Mouse (Mus musculus): ENCODE measurements around the gene Nxf1.

Nxf1 gene

DNA sequence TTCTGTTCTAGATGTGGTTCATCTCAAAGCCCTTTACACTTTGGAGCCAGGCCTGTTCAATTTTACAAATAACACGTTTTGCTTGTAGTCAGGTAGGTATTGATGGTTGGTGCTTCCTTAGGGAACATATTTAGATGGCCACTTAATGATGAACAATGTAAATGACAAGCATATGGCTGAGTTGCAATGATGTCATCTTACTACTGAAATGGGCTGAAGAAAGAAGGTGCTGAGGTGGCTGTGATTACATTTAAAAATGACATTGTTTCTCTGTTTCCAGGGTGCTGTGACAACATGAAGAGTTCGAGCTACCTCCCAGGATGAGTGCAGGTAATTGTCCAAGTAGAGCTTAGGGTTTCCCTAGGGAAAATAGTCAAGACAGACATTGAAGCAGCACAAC, 32.5 kb upstream of the Nxf1 start:
- peak; percentile 22 for DNase-seq (ENCODE audit: low read depth, low spot score)

DNA sequence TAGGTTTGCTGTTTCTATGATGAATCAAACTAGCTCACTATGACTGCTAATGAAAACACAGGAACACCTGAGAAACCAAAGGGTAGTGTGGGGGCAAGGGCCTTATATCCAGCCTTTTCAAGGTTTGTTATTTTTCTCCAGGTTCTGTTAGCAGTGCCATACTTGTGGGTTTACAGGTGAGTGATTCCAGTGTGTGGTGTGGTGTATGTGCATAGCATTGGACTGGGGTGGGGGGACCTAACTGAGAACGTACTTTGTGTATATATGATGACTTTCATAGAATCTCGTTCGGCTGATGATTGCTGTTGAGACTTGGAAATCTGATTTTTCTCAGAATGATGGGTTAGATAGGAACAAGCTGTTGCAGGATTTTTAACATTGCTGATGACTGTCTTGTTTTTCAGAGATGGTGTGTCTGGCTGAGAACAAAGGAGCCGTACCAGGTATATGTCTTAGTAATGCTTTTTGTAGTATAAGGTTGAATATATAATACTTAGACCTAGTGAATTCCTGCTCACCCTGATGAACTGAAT, 31.7 kb upstream of the Nxf1 start:
- DNase-seq (ENCODE audit: low read depth, low spot score): peak; percentile 11

DNA sequence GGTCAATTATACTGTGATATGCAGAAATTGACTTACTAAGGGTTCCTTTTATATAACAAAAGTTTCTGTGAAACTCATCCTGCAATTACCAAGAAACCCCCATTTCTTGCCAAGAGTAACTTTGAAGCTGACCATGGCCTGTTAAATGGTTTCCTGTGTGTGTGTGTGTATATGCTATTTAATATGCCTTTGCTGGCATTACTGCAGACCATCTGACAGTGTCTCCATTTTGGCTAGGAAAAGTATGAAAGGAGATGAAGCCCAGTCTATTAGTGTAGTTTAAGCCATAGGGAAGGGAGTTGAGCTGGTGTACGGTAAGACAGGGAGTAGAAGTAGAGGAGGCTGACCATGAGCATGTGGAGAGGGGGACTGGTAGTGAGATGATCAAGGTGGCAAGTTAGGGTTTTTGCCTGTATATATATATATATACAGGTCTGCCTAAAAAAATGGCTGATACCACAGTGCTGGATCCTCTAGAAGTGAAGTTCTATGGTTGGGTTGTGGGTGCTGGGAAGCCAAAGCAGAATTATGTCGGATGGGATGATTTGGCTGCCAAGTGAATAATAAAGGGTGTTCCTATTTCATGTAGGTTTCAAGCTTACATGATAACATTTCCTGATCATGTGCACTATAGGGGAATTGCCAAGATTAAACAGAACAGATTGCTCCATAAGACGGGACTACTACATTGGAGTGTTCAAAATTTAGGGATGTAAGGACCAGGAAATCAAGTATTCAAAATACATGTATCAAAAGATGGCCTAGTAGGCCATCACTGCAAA, 30.1 kb upstream of the Nxf1 start:
- peak; percentile 51 for DNase-seq (ENCODE audit: low read depth, low spot score)

DNA sequence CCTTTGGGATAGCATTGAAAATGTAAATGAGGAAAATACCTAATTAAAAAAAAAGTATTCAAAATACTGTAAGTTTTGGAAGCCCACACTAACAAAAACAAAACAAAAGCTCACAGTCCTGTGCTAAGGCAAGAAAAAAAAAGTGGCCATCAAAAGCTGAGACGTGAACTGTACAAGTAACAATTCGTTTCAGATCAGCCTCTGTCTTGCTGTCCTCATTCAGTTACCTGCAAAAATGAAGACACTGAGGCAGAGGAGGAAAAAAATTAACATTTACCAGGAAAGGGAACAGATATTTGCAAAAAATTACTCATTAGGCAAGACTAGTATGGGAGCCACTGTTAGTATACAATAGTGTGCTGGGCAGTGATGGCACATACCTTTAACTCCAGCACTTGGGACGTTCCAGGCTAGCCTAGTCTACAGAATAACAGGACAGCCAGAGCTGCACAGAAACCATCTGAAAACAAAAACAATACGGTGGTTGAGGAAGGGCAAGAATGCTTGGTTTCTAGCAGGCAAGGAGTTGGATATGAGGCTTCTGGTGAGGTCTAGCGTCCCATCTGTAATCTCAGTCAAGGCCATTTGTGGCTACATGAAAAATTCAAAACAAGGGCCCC, 29.3 kb upstream of the Nxf1 start:
- peak; percentile 82 for DNase-seq (ENCODE audit: low read depth, low spot score)

DNA sequence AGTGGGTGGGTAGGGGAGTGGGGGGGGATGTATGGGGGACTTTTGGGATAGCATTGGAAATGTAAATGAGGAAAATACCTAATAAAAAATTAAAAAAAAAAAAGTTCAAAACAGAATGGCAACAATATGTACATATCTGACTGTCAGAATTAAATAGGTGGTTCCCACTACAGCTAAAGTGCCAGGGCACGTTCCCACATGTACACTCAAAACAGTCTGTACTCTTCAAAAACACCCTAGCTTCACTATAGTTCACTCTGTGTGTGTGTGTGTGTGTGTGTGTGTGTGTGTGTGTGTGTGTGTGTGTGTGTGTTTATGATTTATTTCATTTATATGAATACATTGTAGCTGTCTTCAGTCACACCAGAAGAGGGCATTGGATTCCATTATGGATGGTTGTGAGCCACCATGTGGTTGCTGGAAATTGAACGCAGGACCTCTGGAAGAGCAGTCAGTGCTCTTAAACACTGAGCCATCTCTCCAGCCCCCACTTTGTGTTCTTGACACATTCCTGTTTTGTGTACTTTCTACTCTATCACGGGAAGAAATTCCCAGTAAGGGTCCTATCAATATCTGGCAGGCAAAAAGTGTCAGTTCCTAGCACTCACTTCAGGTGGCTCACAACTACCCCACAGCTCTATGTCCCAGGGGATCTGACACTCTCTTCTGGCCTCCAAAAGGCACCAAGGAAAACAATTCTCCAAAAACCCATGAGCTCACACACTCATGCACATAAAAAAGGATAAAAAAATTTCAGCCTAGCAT, 28.4 kb upstream of the Nxf1 start:
- peak; percentile 33 for DNase-seq (ENCODE audit: low read depth, low spot score)

DNA sequence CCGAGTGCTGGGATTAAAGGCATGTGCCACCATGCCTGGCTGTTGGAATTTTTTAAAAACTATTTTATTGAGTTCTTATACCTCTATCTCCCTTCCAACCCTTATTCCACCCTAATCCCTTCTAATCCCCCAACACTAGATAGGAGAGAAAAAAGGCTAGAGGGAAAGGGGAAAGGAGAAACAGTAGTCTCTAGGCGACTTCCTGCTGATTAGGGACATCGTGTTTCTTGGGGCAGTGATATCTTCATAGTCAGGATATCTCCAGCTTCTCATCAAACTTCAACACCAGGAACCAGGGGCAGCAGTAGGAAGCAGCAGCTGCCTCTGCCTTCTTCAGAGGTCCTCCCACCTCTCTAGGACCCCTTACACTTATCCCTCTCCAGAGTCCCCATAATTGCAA, 22.5 kb upstream of the Nxf1 start:
- DNase-seq (ENCODE audit: low read depth, low spot score): no peak

DNA sequence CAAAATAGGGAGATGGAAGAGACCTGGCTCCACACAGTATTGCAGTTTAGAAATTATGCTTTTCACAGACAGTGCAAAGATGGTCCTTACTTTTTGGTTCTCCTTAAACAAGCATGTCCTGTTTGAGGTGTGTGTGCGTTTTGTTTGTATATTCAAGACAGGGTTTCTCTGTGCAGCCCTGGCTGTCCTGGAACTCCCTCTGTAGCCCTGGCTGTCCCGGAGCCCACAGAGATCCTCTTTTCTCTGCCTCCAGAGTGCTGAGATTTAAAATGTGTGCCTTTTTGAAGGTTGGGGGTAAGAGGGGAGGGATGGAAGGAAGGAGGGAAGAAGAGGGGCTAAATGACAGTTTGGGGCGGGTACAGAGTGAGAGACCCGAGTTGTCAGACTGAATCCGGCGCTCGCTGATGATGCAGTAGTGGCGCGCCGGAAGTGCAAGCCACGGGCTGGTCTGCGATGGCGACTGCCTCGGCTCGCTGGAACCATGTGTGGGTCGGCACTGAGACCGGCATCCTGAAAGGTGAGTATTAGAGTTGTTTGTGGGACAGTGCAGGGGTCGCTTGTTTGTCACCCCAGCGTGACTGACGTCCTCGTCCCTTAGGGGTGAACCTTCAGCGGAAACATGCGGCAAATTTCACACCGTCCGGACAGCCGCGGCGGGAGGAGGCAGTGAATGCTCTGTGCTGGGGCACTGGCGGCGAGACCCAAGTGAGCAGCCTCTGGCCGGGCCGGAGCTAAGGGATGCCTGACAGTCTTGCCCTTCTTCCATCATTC, 21.3 kb upstream of the Nxf1 start, which contains the start of gene Wdr74:
Gene Wdr74 (plus strand): TSS at position 439 of the 771 bp plus-strand sequence.
- DNase-seq (ENCODE audit: low read depth, low spot score): peak; percentile 93

DNA sequence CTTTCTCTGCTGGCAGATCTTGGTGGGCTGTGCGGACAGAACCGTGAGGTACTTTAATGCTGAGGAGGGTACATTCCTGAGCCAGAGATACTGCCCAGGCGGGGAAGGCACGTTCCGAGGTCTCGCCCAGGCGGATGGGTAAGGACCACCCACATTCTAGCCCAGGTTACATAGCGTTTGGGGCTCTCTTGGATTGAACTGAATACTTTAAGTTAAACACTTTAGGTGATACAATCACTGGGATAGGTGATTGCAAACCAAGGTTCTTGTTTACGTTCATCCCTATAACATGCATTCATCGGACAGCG, 20.8 kb upstream of the Nxf1 start:
- DNase-seq (ENCODE audit: low read depth, low spot score): peak; percentile 85

DNA sequence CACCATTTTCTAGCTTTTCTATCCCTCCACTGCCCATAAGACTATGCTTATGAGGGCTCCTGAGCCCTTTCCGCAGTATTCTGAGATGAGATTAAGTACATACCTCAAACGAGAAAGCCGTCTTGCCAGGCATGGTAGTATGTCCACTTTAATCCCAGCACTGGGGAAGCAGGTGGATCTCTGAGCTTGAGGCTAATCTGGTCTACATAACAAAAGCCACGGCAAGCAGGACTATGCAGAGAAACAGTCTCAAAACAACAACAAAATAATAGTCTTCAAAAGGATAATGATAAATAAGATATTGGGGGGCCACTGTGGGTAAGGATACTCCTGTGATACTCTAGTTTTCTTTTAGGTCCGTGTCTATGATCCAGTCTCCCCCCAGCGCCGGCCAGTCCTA, 18.0 kb upstream of the Nxf1 start:
- DNase-seq (ENCODE audit: low read depth, low spot score): no peak

DNA sequence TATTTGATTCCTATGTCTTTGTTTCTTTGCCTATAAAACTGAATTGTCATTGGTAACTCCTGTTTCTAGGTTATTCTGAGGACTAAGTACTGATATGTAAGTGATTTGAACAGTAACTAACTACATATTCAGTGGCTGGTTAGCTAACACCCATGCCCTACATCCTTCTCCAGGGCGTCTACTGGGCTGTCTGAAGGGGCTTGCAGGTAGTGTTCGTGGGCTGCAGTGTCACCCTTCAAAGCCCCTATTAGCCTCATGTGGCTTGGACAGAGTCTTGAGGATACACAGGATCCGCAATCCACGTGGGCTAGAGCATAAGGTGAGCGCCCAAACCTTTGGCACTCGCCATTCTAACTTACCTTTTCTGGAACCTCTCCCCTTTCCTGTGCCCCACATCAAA, 17.2 kb upstream of the Nxf1 start:
- no peak for DNase-seq (ENCODE audit: low read depth, low spot score)

DNA sequence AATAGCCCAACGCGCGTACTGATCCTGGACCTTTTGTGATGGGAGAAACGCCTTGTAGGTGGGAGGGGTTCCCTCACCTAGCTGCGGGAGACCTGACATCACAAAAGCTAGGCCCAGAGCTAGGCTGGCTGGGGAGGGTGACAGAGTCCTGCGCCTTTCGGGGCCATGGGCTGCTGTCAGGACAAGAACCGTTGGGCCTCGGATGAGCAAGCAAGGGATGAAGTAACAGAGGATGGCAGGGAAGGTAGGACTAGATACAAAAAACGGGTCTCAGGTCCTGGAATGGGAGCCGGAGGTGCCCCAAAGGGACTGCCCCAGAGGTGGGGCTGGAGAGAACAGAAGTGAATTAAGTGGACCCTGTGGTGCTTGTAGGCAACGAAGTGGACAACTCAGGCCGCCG, 16.3 kb upstream of the Nxf1 start, which contains the start of gene 1700092M07Rik:
Gene 1700092M07Rik (plus strand): TSS at position 116 of the 400 bp plus-strand sequence.
- peak; percentile 67 for DNase-seq (ENCODE audit: low read depth, low spot score)

DNA sequence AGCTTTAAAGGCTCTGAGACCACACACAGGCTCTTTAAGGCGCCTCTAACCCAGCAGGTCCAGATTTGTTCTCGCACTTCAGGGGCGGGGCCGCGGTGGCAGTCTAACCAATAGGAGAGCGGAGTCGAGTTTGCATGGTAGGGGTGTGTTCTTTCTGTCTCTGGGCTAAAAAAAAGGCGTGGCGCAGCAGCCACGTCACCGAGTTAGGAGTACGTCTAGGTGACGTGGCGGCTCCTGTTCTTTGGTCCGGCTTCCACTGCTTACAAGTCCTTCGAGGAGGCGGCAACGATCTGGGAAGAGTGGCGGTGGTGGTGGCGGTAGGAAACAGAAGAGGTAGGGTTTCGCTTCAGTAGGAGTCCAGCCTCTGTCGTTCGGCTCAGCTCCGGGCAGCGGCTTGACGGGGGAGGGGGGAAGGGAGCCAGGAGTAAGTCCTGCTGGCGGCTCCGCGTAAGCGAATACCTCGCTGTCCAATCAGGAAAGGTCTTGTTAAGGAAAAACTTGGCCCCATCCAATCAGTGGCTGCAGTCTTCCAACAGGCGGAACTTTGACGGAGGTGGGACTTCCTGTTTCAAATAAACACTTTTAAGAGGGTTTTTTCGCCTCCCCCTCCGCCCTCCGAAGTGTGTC, 15.5 kb upstream of the Nxf1 start, which contains the start of gene Stx5a:
Gene Stx5a (plus strand): TSS at position 171 of the 627 bp plus-strand sequence.
- DNase-seq (ENCODE audit: low read depth, low spot score): peak; percentile 99

DNA sequence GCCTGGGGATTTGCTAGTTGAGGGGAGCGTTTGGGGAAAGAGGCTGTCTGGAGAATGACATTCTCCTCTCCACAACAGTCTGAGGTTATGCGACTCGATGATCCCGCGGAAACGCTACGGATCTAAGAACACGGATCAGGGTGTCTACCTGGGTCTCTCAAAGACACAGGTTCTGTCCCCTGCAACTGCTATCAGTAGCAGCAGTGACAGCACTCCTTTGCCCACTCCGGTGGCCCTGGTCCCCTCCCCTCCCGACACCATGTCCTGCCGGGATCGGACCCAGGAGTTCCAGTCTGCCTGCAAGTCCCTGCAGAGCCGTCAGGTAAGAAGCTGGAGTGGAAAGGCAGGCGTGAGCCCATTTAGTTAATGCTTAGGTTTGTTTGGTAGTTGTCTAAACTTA, 14.7 kb upstream of the Nxf1 start:
- DNase-seq (ENCODE audit: low read depth, low spot score): no peak

DNA sequence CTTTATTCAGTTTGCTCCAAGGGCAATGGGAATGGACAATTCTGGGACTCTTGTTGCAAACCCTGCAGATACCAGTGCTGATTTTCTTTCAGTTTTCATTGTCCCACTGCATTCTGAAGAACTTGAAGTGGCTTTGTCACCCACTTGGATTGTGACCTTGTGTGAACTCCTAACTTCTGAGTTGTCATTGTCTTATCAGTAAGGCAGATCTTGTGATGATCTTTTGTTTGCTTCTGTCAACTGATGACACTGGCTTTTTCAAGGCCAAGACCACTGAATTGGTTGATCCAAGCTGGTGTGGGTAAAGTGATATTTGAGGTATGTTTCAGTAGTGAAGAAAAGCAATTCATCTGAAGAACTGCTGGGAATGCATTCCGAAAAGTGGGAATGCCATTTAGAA, 11.5 kb upstream of the Nxf1 start:
- DNase-seq (ENCODE audit: low read depth, low spot score): no peak

DNA sequence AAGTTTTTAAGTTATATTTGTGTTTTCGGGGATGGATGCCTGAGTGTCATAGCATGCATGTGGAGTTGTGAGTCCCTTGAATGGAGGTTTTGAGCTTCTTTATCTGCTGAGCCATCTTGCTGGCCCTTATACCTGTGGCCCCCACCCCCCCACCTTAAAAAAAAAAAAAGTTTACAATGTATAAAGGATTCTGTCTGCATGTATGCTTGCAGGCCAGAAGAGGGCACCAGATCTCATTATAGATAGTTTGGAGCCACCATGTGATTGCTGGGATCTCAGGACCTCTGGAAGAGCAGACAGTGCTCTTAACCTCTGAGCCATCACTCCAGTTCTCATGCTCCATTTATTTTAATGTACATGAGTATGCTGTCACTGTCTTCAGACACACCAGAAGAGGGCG, 9.5 kb upstream of the Nxf1 start:
- DNase-seq (ENCODE audit: low read depth, low spot score): peak; percentile 66

DNA sequence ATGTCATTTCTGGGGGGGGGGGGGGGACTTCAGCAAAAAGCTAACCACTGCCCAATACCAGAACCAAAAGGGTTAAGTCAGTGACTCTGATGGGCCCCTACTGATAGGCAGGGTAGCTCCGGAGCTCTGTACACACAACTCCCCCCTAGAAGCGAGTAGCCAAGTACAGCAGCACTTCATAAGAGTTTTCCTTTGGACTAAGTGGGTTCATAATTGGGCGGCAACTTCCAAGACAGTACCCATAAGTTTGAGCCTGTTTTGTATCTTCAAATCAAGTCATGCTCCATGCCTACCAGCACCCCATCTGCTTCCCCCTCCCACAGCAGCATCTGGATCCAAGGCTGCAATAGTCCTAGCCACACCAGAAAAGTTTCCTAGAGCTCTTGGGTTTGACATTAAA, 1.2 kb upstream of the Nxf1 start:
- DNase-seq (ENCODE audit: low read depth, low spot score): no peak

DNA sequence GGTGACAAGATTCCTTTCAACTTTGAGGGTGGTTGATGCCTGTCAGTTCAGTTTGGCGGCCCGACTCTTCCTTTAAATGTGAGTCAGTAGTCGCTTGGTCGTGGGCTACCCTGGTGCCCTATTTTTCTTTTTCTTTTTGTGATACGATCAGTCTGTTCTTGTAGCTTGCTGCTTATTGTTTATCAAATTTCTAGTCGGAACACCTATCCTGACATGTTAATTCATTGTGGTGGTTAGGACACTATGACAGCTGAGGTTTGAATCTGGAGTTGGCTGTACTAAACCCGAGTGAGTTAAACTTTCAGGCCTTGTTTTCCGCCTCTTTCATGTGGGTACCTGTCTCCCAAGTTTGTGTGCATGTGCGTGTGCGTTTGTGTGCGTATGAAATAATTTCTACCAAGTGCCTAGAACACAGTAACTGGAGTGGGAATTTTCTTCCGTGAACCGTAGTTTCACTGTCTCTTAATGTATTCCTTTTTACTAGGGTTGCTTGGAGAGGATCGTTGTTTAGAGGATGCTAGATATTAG, 662 bp downstream of the Nxf1 start:
- DNase-seq (ENCODE audit: low read depth, low spot score): no peak

DNA sequence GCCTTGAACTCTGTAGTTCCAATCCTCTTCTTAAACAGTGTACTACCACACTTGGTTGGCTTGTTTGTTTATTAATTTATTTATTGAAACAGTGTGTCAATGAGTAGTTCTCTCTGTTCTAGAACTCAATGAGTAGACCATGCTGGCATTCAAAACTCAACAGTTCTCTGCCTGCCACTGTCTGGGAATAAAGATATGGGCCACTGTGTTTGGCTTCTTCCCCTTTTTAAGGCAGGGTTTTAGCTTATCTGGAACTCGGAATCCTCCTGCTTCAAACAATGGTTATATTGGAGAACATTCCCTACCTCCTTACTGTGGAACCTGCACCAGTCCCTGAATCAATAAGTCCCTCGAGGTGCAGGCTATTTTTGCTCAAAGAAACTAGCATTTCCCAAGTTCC, 2.0 kb downstream of the Nxf1 start:
- DNase-seq (ENCODE audit: low read depth, low spot score): no peak

DNA sequence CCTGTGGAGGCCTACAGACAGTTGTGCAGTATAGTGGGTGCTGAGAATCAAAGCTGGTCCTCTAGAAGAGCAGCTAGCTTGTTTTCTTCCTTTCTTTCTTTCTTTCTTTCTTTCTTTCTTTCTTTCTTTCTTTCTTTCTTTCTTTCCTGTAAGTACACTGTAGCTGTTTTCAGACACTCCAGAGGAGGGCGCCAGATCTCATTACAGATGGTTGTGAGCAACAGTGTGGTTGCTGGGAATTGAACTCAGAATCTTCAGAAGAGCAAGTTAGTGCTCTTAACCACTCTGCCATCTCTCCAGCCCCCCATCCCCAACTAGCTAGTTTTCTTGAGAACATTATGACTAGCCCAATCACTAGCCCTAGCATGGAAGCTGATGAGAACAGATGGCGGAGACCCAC, 3.9 kb downstream of the Nxf1 start:
- DNase-seq (ENCODE audit: low read depth, low spot score): peak; percentile 43

DNA sequence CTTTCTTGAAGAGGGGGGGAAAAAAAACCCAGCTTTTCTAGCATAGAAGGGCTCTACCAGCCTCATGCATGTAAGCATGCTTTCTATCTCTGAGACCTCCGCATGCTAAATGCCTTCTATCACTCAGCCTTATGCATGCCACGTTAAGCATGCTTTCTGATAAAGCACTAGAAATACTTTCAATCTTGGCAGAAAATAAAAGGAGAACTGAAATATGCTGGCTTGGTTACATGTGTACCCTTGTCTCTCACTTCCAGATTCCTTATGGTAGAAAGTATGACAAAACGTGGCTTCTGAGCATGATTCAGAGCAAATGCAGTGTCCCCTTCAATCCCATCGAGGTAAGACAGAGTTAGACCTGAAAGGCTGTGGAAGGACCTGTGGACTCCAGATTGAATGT, 6.4 kb downstream of the Nxf1 start:
- DNase-seq (ENCODE audit: low read depth, low spot score): no peak

DNA sequence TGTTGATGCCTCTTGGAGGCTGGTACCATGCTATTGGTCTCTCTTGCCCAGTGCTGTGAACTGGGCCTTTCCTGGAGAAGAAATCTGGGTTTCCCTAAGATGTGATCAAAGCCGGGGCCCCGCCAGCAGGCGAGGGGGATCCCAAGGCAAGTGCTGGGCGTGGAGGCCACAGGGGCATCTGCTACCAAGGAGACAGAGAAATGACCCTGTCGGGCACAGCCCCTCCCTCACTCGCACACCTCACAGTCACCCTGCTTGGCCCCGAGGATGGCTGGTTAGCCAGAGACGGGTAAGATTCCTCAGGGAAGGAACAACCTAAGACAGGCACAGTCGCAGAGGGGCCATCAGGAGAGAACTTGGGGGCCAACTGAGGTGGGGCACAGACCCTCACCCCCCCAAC, 8.7 kb downstream of the Nxf1 start:
- no peak for DNase-seq (ENCODE audit: low read depth, low spot score)
